Mouse (Mus musculus) liver, embryonic 11.5 days (tissue): ENCODE data around the gene Hapln4. TPM values are rescaled to one million over a fixed set of nuclear protein-coding genes. Genes with fewer than 3 reads are reported as not detected.
A peak's percentile ranks its signal among the peaks of the same experiment; 100 is the strongest.

Experiments used
- ATAC-seq: fragments of 200-750 bp; cut with Nextera tagmentation; replicated peaks from 2 replicates; pipeline ENCODE4 v1.8.0; 2017; ENCODE audit warnings: moderate number of reproducible peaks, mild to moderate bottlenecking, moderate TSS enrichment, moderate library complexity; ENCODE audit not compliant: low FRiP score
- DNase-seq: peaks from one replicate; pipeline ENCODE4 v3.0.0-alpha.2; 2017; ENCODE audit warnings: low spot score
- H3K27ac ChIP-seq: fragments of 300-500 bp; sonication (generic); 2 replicates; pipeline ENCODE4 v1.5.1; 2014; ENCODE audit warnings: mild to moderate bottlenecking, low read depth, low read length, control low read depth
- H3K27me3 ChIP-seq: fragments of 300-500 bp; sonication (generic); replicated peaks from 2 replicates; pipeline ENCODE4 v1.6.1; 2014; ENCODE audit warnings: low read length, mixed read lengths; ENCODE audit not compliant: control insufficient read depth, insufficient read depth
- H3K36me3 ChIP-seq: fragments of 300-500 bp; sonication (generic); 2 replicates; pipeline ENCODE4 v1.6.1; 2014; ENCODE audit warnings: mild to moderate bottlenecking, low read length, moderate library complexity, mixed read lengths; ENCODE audit not compliant: control insufficient read depth, insufficient read depth
- H3K4me1 ChIP-seq: fragments of 300-500 bp; sonication (generic); replicated peaks from 2 replicates; pipeline ENCODE4 v1.6.1; 2014; ENCODE audit warnings: low read length, mixed read lengths; ENCODE audit not compliant: control insufficient read depth, insufficient read depth
- H3K4me2 ChIP-seq: fragments of 300-500 bp; sonication (generic); 2 replicates; pipeline ENCODE4 v1.6.1; 2014; ENCODE audit warnings: mild to moderate bottlenecking, control low read depth, moderate library complexity
- H3K4me3 ChIP-seq: fragments of 300-500 bp; sonication (generic); 2 replicates; pipeline ENCODE4 v1.5.1; 2014; ENCODE audit warnings: low read depth, low read length, control low read depth
- H3K9ac ChIP-seq: fragments of 300-500 bp; sonication (generic); 2 replicates; pipeline ENCODE4 v1.6.1; 2014; ENCODE audit warnings: low read depth, low read length, control low read depth
- H3K9me3 ChIP-seq: fragments of 300-500 bp; sonication (generic); 2 replicates; pipeline ENCODE4 v1.6.1; 2016; ENCODE audit warnings: low read length, inconsistent platforms, mixed read lengths; ENCODE audit not compliant: control insufficient read depth
- WGBS: fragments of 180-500 bp; shearing (Covaris S2); extraction: QIAGEN DNeasy Blood & Tissue Kit; methylation state at CpG from one replicate; pipeline ENCODE4 v1.1.7; 2014; 5-methylcytosine and 5-hydroxymethylcytosine counted together
- polyA plus RNA-seq: library from polyadenylated mRNA; unstranded; fragments of >200 nt; fragmentation: Nextera tagmentation; extraction: Ambion mirVana; gene quantifications from 2 replicates; pipeline ENCODE4 v1.2.1, GENCODE M21; 2014

Hapln4 gene
- polyA plus RNA-seq, 1 experiment from 2014 or later: 0.27 TPM

DNA sequence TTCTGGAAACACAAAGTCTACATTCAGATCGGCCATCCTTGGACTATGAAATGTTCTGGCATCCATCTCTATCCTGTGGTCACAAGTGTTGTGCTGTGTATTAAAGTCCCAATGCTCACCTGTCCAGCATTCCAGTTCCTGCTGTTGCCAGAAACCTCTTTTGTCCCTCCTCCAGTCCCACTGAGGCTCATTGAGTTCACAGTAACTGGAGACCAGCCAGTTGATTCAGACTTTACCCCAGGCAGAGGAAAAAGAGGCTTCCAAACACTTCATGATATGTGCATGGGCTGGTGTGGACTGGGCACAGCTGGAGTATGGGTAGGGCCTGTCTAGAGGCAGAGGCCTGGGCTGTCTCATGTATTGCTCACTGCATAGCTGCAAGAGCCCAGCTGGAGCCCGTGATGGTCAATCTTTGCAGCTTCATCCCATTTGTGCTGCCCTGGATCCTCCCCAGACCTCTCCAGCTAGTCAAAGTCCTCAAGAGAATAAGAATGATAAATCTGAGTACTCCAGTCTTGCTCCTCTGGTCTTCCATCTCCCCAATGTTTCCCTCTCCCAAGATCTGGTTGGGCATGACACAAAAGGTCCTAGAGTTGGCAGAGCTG lies 11.3 kb upstream of the Hapln4 start:
- WGBS: 89% methylated on average over 2 of the region's 2 CpGs
- Histone ChIP-seq H3K36me3 (peaks cover 17% of the 10 kb centered on the region; the same call in 1 of the 2 replicates), H3K9ac (no peak overlapping the region), H3K27ac (no peak overlapping the region), H3K4me3 (no peak overlapping the region), H3K4me2 (no peak overlapping the region; the same call in 1 of the 2 replicates), H3K27me3 (no peaks in the 10 kb centered on the region), H3K4me1 (peaks cover 12% of the 10 kb centered on the region), H3K9me3 (no peaks in the 10 kb centered on the region)
- DNase-seq (no peak), ATAC-seq (no peak)

- peaks cover 12% of the 10 kb centered on the region for H3K4me1 ChIP-seq
- H3K9me3 ChIP-seq: no peaks in the 10 kb centered on the region
- H3K4me3 ChIP-seq: peak within 1 kb of the TSS; percentile 38
- peaks cover 16% of the 10 kb centered on the region; the same call in 1 of the 2 replicates for H3K36me3 ChIP-seq
- ATAC-seq: peak; percentile 79
- 9% methylated on average over 22 of the region's 27 CpGs for WGBS
- no peaks in the 10 kb centered on the region for H3K27me3 ChIP-seq
- H3K4me2 ChIP-seq: peak within 1 kb of the TSS; percentile 67
- peak; percentile 52 for DNase-seq
- H3K9ac ChIP-seq: no peak within 1 kb of the TSS
- no peak within 1 kb of the TSS for H3K27ac ChIP-seq
These were observed 10.7 kb upstream of the Hapln4 start, which contains the start of gene Tm6sf2 for GRCm38 (mm10) chr8:70072441-70073069. Gene Tm6sf2, plus strand, starts transcription at chr8:70072924.

DNA sequence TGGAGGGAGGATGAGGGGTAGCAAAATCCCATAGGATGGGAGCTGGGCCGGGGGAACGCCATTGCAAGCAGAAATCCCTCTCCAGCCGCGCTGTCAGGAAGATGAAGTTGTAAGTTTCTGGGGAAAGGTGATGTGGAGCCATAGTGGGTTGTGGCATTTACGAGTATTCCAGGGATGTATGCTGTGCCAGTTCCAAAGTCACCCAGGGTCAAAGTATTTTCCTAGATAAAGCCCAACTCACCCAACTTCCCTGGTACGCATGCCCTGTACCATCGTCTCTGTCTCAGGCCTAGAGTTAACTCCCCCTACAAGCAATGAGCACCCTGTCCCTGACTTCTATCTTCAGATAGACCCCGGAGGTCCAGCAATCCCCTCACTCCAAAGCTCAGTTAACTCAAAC lies 10.1 kb upstream of the Hapln4 start:
- peak overlapping the region; percentile 38 for H3K4me3 ChIP-seq
- H3K4me2 ChIP-seq: peak overlapping the region; percentile 67
- no peaks in the 10 kb centered on the region for H3K27me3 ChIP-seq
- H3K4me1 ChIP-seq: peaks cover 12% of the 10 kb centered on the region
- no peak overlapping the region for H3K9ac ChIP-seq
- peaks cover 13% of the 10 kb centered on the region; the same call in 1 of the 2 replicates for H3K36me3 ChIP-seq
- no peak for DNase-seq
- 54% methylated on average over 8 of the region's 8 CpGs for WGBS
- ATAC-seq: no peak
- H3K9me3 ChIP-seq: no peaks in the 10 kb centered on the region
- no peak overlapping the region for H3K27ac ChIP-seq

DNA sequence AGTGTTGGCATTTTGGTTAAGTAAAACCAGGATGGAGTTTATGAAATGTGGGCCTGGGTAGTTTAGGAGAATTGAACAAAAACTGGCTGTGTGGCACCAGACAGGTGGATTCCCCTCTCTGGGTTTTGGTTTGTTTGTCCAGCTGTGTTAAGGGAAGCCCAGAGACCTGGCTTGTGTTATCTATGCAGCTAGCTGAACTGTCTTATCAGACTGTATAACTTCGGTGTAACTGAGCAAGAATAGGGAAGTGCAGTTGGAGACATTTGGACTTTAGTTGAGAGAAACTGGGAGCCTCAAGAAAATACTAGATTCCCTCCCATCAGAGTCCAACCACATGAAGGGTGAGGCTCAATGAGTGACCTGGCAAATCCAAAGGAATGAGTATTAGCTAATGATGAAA lies 9.6 kb upstream of the Hapln4 start:
- DNase-seq (no peak), ATAC-seq (no peak)
- whole genome bisulfite sequencing: 21% methylated on average over 1 of the region's 1 CpGs
- no peak overlapping the region for H3K4me2 ChIP-seq
- no peak overlapping the region for H3K27ac ChIP-seq
- H3K4me3 ChIP-seq: no peak overlapping the region
- no peaks in the 10 kb centered on the region for H3K9me3 ChIP-seq
- H3K27me3 ChIP-seq: no peaks in the 10 kb centered on the region
- H3K36me3 ChIP-seq: peaks cover 13% of the 10 kb centered on the region; the same call in 1 of the 2 replicates
- no peak overlapping the region for H3K9ac ChIP-seq
- peaks cover 12% of the 10 kb centered on the region for H3K4me1 ChIP-seq

GRCm38 (mm10) chr8:70081976-70082375 lies 1.3 kb upstream of the Hapln4 start:
- Histone ChIP-seq H3K4me3 (no peak overlapping the region), H3K27me3 (peaks cover 52% of the 10 kb centered on the region), H3K9me3 (no peaks in the 10 kb centered on the region), H3K9ac (no peak overlapping the region), H3K27ac (no peak overlapping the region), H3K36me3 (no peaks in the 10 kb centered on the region), H3K4me2 (no peak overlapping the region), H3K4me1 (peaks cover 8% of the 10 kb centered on the region)
- 80% methylated on average over 2 of the region's 2 CpGs for WGBS
- no peak for ATAC-seq
- DNase-seq: no peak

DNA sequence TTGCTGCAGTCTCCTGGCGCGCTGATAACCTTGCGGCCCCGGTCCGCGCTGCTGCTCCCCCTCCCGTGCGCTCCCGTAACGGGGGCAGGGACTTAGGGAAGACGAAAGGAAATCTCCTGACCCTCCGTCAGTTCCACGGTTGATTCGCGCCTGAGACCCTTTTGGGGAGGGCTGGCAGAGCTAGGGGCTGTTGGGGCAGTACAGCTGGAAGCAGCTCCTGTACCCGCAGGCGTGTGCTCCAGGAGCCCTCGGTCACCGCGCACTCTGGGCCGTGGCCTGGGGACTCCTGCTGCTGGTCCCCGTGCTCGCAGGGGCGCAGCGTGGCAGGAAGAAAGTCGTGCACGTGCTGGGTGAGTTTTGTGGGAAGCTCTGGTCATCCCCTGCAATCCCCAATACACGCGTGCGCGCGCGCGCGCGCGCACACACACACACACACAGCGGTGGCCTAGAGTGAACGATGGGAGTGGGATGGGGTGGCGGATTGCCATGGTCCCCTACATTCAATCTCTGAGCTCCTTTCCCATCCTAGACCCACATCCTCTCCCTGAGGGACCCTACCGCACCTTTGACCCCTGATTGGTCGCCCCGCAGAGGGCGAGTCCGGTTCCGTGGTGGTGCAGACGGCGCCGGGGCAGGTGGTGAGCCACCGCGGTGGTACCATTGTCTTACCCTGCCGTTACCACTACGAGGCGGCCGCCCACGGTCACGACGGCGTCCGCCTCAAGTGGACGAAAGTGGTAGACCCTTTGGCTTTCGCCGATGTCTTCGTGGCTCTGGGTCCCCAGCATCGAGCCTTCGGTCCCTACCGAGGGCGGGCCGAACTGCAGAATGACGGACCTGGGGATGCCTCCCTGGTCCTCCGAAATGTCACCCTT lies 1.2 kb downstream of the Hapln4 start:
- Histone ChIP-seq H3K9ac (no peak overlapping the region), H3K4me3 (peak overlapping the region; percentile 34), H3K27me3 (peaks cover 76% of the 10 kb centered on the region), H3K36me3 (no peaks in the 10 kb centered on the region), H3K4me1 (peaks cover 8% of the 10 kb centered on the region), H3K4me2 (peak overlapping the region; percentile 58), H3K27ac (no peak overlapping the region), H3K9me3 (no peaks in the 10 kb centered on the region)
- peak; percentile 52 for DNase-seq
- no peak for ATAC-seq
- 3% methylated on average over 71 of the region's 71 CpGs for WGBS

DNA sequence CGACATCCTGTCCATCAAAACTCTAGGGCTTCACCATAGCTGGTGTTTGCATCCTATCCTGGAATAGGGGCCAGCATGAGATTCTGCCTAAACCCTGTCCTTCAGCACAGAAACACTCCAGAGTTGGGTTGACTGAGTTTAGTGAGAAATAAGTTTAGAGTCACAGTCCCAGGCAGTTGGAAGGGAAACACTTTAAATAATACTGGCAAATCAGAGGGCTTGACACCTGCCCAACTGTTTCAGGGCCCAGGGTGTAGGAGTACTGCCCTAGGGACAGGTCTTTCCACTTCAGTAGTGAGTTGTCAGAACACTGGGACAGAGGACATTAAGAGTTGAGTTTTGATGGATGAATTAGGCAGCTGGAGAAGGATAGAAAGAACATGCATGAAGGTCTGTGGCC lies 2.9 kb downstream of the Hapln4 start:
- WGBS: 41% methylated on average over 1 of the region's 1 CpGs
- Histone ChIP-seq H3K9me3 (no peaks in the 10 kb centered on the region), H3K27ac (no peak overlapping the region), H3K9ac (no peak overlapping the region), H3K4me2 (no peak overlapping the region), H3K36me3 (no peaks in the 10 kb centered on the region), H3K4me3 (no peak overlapping the region), H3K27me3 (peaks cover 88% of the 10 kb centered on the region), H3K4me1 (peaks cover 8% of the 10 kb centered on the region)
- no peak for ATAC-seq
- DNase-seq: no peak

- Histone ChIP-seq H3K27ac (no peak overlapping the region), H3K27me3 (peaks cover 90% of the 10 kb centered on the region), H3K4me2 (no peak overlapping the region), H3K4me3 (no peak overlapping the region), H3K36me3 (no peaks in the 10 kb centered on the region), H3K9ac (no peak overlapping the region), H3K9me3 (no peaks in the 10 kb centered on the region), H3K4me1 (peaks cover 8% of the 10 kb centered on the region)
- WGBS: 4% methylated on average over 7 of the region's 7 CpGs
- ATAC-seq: no peak
- DNase-seq: no peak
These were observed 4.0 kb downstream of the Hapln4 start for GRCm38 (mm10) chr8:70087237-70087636.
